Mouse (Mus musculus): Measurements from ENCODE around the gene Atp1b2.

The Atp1b2 gene

GRCm38 (mm10) chr11:69608525-69608924 is 2.8 kb upstream of the Atp1b2 start:
- in situ Hi-C loops (cut with MboI): no loop called here

GRCm38 (mm10) chr11:69606832-69607231 is 1.1 kb upstream of the Atp1b2 start:
- in situ Hi-C loops (cut with MboI): no loop called here

DNA sequence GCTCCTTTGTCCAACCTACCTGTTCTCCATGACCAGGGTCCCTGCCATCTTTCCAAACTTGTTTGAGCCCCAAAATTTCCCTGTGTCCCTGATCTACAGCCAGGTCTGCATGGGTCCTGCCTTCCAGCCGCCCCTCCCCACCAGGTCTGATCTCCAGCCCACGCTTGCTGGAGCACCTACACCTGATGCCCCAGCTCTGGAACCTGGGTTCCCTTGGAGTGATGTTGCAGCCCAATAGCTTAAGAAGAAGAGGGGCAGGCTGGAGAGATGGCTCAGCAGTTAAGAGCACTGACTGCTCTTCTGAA is 701 bp upstream of the Atp1b2 start:
- in situ Hi-C loops (cut with MboI): no loop called here

DNA sequence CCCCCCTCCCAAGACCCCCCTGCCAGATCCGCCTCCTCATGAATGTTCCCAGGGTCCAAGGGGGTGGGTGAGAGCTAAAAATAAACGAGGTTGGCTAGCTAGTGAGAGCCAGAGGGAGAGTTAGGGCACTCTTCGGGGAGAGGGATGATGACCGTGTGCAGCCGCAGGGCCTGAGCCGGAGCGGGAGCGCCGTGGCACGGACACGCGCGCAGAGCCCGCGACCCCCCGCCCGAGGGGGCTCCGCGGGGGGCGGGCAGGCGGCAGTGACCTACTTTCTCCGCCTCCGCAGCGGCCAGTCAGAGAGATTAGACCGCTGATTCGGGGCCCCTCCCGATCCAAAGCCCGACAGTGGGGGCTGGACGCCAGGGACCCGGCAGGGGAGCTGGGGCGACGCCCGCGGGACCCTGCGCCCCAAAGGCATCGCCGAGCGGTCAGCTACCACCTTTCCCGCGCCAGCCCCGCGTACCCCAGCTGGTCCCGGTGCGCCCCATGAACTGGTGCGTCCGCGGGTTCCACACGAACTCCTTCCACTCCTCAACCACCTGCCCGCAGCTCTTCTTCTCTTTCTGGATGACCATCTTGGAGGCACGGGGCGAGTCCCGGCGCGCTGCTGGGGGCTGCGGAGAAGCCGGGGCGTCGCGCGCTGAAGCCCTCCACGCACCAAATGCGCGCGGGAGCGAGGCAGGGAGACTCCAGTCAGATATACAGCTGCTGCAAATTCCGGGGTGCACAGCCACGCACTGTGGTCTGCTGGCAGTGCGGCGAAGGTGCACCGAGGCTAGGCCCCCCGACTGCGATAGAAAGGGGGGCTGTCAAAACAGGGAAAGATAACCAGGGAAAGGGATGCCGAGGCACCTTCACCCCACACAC is 712 bp downstream of the Atp1b2 start:
- in situ Hi-C loops (cut with MboI): no loop called here

- in situ Hi-C loops (cut with MboI): no loop called here
These were observed 1.4 kb downstream of the Atp1b2 start for GRCm38 (mm10) chr11:69604347-69604746.

- in situ Hi-C loops (cut with MboI): no loop called here
These were observed 2.2 kb downstream of the Atp1b2 start for GRCm38 (mm10) chr11:69603516-69603915.

DNA sequence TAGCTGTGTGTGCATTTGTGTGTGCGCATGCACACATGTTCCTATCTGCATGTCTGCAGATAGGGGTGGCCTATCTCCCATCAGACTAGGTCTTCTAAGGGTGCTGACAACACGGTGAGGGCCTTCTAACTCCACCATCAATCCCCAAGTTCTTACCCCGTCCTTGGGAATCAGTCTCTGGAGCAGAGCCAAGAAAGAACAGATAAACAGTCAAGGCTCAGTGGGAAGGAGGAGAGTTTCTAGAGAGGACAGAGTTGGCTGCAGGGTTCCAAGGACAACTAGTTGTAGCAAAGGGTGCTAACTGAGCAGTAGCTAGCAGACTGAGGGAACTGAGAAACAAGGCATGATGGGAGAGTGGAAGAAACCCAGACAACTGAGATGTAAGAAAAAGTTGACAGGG is 4.0 kb downstream of the Atp1b2 start:
- in situ Hi-C loops (cut with MboI): no loop called here

- in situ Hi-C loops (cut with MboI): no loop called here
These were observed 5.6 kb downstream of the Atp1b2 start for GRCm38 (mm10) chr11:69600098-69600497.

GRCm38 (mm10) chr11:69599436-69599835 is 6.3 kb downstream of the Atp1b2 start:
- in situ Hi-C loops (cut with MboI): no loop called here

DNA sequence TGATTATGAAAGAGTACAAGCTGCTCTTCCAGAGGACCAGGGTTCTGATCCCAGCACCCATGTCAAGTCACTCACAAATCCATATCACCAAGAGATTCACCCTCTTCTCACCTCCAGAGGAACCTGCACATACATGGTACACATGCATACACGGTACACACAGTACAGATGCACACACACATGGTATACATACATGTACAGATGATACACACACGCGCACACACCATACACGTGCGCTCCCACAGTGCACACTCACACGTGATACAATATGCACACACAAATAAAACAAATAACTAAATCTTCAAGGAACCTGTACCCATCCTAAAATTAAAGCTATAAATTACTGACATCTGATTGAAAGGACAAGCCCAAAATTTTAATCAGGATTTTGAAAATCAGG is 10.9 kb downstream of the Atp1b2 start:
- in situ Hi-C loops (cut with MboI): no loop called here

DNA sequence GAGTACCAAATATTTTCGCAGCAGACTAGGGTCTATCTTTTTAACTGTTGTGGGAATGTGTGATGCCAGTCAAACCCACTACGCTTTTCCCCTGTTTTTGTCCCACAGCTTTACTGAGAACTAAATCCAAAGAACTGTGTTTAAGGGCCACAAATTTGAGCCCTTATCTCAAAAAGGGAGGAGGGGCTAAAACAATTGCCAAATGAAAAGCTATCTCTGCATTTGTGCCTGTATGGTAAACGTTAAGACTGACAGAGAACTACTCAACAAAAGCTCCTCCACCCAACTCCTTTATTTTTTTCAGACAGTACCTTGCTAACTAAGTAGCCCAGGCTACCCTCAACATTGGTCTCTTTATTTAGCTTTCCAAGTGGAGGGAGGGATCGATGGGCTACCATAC is 12.9 kb downstream of the Atp1b2 start:
- in situ Hi-C loops (cut with MboI): no loop called here

DNA sequence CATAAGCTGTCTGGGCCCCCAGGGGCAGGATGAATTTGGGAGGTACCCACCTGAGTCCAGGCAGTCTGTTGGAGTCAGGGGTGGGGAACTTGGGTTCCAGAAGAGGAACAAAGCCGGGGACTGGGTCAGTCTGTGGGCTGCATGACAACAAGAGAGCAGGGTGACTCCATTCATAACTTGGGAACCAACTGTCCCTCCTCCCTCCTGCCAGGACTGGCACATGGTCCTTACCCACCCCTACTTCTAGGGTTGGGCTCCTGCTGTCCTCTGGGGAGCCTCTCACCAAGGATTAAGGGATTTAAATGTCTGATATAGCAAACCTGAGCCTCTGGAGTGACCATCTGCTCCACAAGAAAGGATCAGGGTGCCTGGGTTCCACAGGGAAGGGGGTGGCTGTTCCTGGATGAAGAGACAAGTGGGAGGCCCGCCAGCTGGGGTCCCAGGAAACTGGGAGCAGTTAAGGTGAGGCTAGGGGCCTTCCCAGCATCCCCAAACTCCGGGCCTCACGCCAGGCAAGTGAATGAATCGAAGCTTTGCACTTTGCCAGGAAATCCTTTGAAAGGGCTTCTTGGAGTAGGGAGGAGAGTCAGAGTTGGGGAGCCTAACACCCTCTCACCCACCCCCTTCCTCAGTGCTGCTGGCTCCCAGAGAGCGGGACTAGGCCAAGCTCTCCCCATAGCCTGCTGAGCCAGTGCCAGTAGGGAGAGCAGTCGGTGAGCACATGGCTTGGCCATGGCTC is 13.7 kb downstream of the Atp1b2 start:
- in situ Hi-C loops (cut with MboI): no loop called here

- in situ Hi-C loops (cut with MboI): no loop called here
These were observed 14.3 kb downstream of the Atp1b2 start for GRCm38 (mm10) chr11:69591424-69591823.

DNA sequence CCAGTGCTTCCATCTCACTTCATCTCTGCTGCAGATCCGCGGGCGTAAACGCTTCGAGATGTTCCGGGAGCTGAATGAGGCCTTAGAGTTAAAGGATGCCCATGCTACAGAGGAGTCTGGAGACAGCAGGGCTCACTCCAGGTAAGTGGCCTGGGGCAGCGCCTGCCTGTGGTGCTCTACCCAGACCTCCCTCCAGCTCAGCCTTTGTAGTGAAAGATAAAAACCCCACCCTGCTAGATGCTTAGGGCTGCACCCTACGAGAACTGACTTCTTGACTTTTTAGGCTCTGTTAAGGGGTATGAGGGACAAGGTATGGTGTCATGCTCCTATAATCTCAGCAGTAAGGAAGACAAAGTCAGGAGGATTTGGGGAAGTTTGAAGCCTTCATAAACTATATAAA is 15.1 kb downstream of the Atp1b2 start:
- in situ Hi-C loops (cut with MboI): no loop called here

DNA sequence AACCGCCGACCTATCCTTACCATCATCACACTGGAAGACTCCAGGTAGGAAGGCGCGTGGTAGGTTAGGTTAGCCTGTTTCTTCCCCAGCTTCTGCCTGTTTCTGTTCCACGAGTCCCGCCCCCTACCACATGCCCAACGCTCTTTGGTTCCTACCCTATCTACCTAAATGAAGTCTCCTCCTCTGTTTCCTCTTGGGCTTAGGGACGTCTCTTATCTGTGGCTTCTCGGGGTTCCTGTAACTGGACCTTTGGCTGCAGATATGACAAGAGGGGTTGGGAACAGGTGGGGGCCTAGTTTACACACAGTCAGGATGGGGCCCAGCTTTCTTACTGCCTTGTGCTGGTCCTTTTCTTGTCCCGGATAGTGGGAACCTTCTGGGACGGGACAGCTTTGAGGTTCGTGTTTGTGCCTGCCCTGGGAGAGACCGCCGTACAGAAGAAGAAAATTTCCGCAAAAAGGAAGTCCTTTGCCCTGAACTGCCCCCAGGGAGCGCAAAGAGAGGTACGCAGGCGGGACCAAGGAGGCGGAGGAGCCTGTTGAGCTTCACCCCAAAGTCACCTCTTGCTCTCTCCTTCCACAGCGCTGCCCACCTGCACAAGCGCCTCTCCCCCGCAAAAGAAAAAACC is 16.4 kb downstream of the Atp1b2 start:
- in situ Hi-C loops (cut with MboI): no loop called here

GRCm38 (mm10) chr11:69585718-69586325 is 19.9 kb downstream of the Atp1b2 start:
- in situ Hi-C loops (cut with MboI): no loop called here

DNA sequence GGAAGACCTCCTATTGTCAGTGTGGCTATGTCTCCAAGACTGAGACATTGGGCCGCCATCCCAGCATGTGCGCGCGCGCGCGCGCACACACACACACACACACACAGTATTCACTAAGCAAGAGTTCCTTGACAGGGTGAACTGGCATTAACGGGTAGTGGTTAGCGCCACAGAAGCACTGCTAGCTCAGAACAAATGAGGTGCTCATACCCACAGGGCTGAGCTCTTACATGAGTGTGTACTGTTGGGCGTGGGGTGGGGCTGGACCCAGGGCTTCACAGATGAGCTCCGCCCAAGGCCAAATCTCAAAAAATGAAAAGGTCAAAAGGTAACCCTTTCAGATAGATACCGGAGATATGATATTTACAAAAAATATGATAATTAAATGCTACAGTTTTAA is 20.8 kb downstream of the Atp1b2 start:
- in situ Hi-C loops (cut with MboI): no loop called here

- in situ Hi-C loops (cut with MboI): no loop called here
These were observed 21.7 kb downstream of the Atp1b2 start for GRCm38 (mm10) chr11:69584008-69584407.

DNA sequence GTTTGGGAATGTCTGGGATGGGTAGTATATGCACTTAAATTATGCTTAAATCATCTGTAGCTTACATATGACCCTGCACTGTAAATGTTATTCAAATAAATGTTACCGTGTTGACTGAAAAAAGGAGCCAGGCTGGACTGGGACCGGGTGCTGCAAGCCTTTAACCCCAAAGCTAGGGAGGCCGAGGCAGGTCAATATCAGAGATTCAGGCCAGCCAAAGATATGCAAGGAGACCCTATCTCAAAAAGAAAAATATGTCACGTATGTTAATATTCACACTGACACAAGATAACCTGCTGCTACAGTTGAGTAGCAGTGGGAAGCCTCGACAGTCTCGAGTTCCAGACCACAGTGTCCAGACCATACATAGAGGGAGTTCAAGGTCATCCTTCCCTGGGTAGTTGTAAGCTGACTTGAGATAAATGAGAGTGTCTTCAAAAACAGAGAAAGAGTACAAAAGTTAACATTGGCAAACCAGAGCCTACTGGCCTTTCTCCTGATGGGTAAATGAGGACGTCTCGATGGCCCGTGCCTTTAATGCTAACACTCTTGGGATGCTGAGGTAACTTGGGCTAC is 23.4 kb downstream of the Atp1b2 start:
- in situ Hi-C loops (cut with MboI): no loop called here

DNA sequence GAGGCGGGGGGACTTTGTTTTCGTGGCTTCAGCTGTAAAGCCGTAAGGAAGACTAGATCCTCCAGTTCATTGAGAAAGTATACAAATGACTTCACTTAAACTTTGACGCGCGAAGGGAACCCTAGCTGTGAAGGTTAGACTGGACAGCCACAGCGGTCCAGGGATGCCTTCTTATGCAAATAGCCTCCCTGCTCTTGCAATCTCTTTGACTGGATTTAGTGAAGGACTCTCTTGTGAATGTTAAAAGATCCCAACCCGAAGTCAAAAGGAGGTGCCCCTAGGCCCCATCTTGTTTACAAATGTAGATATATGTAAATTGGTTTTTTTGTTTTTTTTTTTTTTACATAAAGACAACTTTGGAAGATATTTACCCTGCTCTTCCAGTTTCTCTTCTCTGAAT is 23.9 kb downstream of the Atp1b2 start:
- in situ Hi-C loops (cut with MboI): no loop called here

DNA sequence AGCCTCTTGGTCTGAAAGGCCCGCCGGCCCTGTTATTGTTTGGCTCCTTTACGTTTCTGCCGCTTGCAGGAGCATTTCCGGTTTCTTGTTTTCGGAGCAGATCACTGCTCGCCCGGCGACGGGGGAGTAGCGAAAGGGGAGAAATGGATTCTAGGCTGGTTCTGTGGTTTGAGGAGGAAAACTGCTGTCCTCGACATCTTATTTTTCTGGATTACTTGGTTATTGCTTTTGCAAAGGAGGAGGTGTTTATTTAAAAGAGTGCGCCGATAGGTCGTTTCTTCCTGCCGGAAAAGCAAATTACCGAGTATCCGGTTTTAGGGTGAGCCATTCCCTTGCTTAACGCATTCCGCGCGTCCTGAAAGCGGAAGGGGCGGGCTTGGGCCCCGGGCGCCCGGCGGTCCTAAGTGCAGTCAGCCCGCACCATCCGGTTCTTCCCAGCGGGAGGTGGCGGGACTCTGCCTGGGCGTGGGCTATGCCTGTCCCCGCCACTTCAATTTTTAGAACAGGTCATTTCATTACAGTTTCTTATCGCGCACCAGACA is 24.5 kb downstream of the Atp1b2 start:
- in situ Hi-C loops (cut with MboI): no loop called here

GRCm38 (mm10) chr11:69580572-69581146 is 25.1 kb downstream of the Atp1b2 start:
- in situ Hi-C loops (cut with MboI): no loop called here
